Mouse (Mus musculus): ENCODE results near the gene Unc13c. TPM values are rescaled to one million over a fixed set of nuclear protein-coding genes. Genes with fewer than 3 reads are reported as not detected.

Gene Unc13c
- polyA plus RNA-seq, 1 experiment from 2014 or later = 0.24 TPM

GRCm38 (mm10) chr9:73697103-73697502, 271.7 kb downstream of the Unc13c start:
- H3K9me3 ChIP-seq (ENCODE audit: control insufficient read depth, low read length) = no peaks in the 10 kb centered on the region
- ATAC-seq (replicated peaks; ENCODE audit: low FRiP score, low TSS enrichment, low read depth) (no peak), DNase-seq (ENCODE audit: low spot score) (no peak)
- H3K4me1 ChIP-seq (replicated peaks; ENCODE audit: control insufficient read depth, insufficient read depth, low read length) = no peaks in the 10 kb centered on the region
- H3K27ac ChIP-seq (ENCODE audit: low read depth) = no peak overlapping the region
- no peaks in the 10 kb centered on the region for H3K27me3 ChIP-seq (replicated peaks; ENCODE audit: control insufficient read depth, insufficient read depth, low read length)
- no peak overlapping the region for H3K4me2 ChIP-seq (ENCODE audit: low read length)
- no peak overlapping the region for H3K4me3 ChIP-seq (ENCODE audit: low read depth, low read length)
- no peaks in the 10 kb centered on the region for H3K36me3 ChIP-seq (ENCODE audit: control insufficient read depth, insufficient read depth, low read length)
- no peak overlapping the region for H3K9ac ChIP-seq (ENCODE audit: low read length)
- 61% methylated on average over 2 of the region's 2 CpGs for WGBS

DNA sequence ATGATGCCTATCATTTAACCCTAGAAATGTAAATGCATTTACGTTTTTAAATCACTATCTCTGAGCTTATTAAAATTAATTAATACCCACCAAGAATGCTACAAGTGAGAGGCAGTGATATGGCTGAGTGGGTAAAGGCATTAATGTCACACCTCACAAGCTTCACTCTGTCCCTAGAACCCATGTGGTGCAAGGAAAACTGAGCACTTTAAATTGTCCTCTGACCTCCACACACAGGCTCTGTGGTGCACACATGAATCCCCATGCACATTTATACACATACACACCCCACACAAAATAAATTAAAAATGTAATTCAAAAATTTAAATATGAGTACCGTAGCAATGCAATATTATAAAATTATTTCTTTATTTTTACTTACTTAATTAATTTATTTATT, 287.2 kb downstream of the Unc13c start:
- WGBS = 83% methylated on average over 2 of the region's 2 CpGs
- H3K4me1 ChIP-seq (replicated peaks; ENCODE audit: control insufficient read depth, insufficient read depth, low read length) = no peaks in the 10 kb centered on the region
- ATAC-seq (replicated peaks; ENCODE audit: low FRiP score, low TSS enrichment, low read depth) = no peak
- no peaks in the 10 kb centered on the region for H3K27me3 ChIP-seq (replicated peaks; ENCODE audit: control insufficient read depth, insufficient read depth, low read length)
- DNase-seq (ENCODE audit: low spot score) = no peak
- H3K4me3 ChIP-seq (ENCODE audit: low read depth, low read length) = no peak overlapping the region
- H3K9me3 ChIP-seq (ENCODE audit: control insufficient read depth, low read length) = no peaks in the 10 kb centered on the region
- H3K36me3 ChIP-seq (ENCODE audit: control insufficient read depth, insufficient read depth, low read length) = no peaks in the 10 kb centered on the region
- H3K4me2 ChIP-seq (ENCODE audit: low read length) = no peak overlapping the region
- H3K9ac ChIP-seq (ENCODE audit: low read length) = no peak overlapping the region
- H3K27ac ChIP-seq (ENCODE audit: low read depth) = no peak overlapping the region

- ATAC-seq (replicated peaks; ENCODE audit: low FRiP score, low TSS enrichment, low read depth) (no peak), DNase-seq (ENCODE audit: low spot score) (no peak)
- H3K4me1 ChIP-seq (replicated peaks; ENCODE audit: control insufficient read depth, insufficient read depth, low read length) = no peaks in the 10 kb centered on the region
- H3K4me3 ChIP-seq (ENCODE audit: low read depth, low read length) = no peak overlapping the region
- H3K4me2 ChIP-seq (ENCODE audit: low read length) = no peak overlapping the region
- no peak overlapping the region for H3K27ac ChIP-seq (ENCODE audit: low read depth)
- WGBS = 59% methylated on average over 13 of the region's 13 CpGs
- H3K9ac ChIP-seq (ENCODE audit: low read length) = no peak overlapping the region
- H3K9me3 ChIP-seq (ENCODE audit: control insufficient read depth, low read length) = no peaks in the 10 kb centered on the region
- H3K36me3 ChIP-seq (ENCODE audit: control insufficient read depth, insufficient read depth, low read length) = no peaks in the 10 kb centered on the region
- H3K27me3 ChIP-seq (replicated peaks; ENCODE audit: control insufficient read depth, insufficient read depth, low read length) = no peaks in the 10 kb centered on the region
Observed at GRCm38 (mm10) chr9:73680545-73681495, 287.9 kb downstream of the Unc13c start.

GRCm38 (mm10) chr9:73671656-73672212, 297.0 kb downstream of the Unc13c start:
- H3K27ac ChIP-seq (ENCODE audit: low read depth) = no peak overlapping the region
- no peaks in the 10 kb centered on the region for H3K27me3 ChIP-seq (replicated peaks; ENCODE audit: control insufficient read depth, insufficient read depth, low read length)
- no peaks in the 10 kb centered on the region; the same call in 1 of the 2 replicates for H3K4me1 ChIP-seq (replicated peaks; ENCODE audit: control insufficient read depth, insufficient read depth, low read length)
- no peak for ATAC-seq (replicated peaks; ENCODE audit: low FRiP score, low TSS enrichment, low read depth)
- H3K9me3 ChIP-seq (ENCODE audit: control insufficient read depth, low read length) = no peaks in the 10 kb centered on the region
- H3K4me3 ChIP-seq (ENCODE audit: low read depth, low read length) = no peak overlapping the region
- no peak for DNase-seq (ENCODE audit: low spot score)
- H3K36me3 ChIP-seq (ENCODE audit: control insufficient read depth, insufficient read depth, low read length) = no peaks in the 10 kb centered on the region
- WGBS = 57% methylated on average over 6 of the region's 6 CpGs
- no peak overlapping the region for H3K4me2 ChIP-seq (ENCODE audit: low read length)
- no peak overlapping the region for H3K9ac ChIP-seq (ENCODE audit: low read length)

DNA sequence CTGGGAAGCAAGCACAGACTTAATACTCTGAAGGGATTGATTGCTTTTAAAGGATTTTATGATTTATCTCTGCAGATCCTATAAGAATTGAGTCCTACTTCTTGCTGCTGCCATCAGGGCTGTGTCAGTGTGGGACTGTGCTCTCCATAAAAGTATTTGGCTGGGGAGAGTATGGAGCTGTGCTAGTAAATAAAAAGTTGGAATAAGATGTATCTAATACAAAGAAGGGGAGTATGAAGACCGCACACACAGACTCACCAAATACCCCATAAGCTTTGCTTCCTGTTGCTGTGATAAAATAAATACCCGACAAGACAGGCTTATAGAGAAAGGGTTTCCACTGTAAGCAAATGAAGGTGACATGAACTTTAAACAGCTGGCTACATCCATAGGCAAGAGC, 298.7 kb downstream of the Unc13c start:
- WGBS = 44% methylated on average over 2 of the region's 2 CpGs
- Histone ChIP-seq H3K4me1 (replicated peaks; ENCODE audit: control insufficient read depth, insufficient read depth, low read length) (no peaks in the 10 kb centered on the region; the same call in 1 of the 2 replicates), H3K9me3 (ENCODE audit: control insufficient read depth, low read length) (no peaks in the 10 kb centered on the region), H3K4me2 (ENCODE audit: low read length) (no peak overlapping the region), H3K4me3 (ENCODE audit: low read depth, low read length) (no peak overlapping the region), H3K27me3 (replicated peaks; ENCODE audit: control insufficient read depth, insufficient read depth, low read length) (no peaks in the 10 kb centered on the region), H3K27ac (ENCODE audit: low read depth) (no peak overlapping the region), H3K36me3 (ENCODE audit: control insufficient read depth, insufficient read depth, low read length) (no peaks in the 10 kb centered on the region), H3K9ac (ENCODE audit: low read length) (no peak overlapping the region)
- DNase-seq (ENCODE audit: low spot score) = no peak
- ATAC-seq (replicated peaks; ENCODE audit: low FRiP score, low TSS enrichment, low read depth) = no peak

DNA sequence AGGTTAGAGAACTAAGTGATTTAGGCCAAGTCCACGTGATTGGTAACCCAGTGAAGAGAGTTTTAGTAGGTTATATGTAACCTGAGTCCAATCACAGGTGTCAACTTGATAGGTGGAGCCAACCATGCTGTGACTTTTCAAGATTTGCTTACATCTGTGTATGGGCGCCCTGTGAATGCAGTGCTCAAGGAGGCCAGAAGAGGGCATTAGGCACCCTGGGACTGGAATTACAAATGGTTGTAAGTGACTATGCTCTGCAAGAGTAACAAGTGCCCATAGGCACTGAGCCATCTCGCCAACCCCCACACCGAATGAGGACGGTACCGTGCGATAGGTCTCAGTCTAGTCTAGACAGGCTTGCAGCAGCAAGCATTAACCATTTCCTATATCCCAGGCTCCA, 305.9 kb downstream of the Unc13c start:
- 89% methylated on average over 7 of the region's 7 CpGs for WGBS

DNA sequence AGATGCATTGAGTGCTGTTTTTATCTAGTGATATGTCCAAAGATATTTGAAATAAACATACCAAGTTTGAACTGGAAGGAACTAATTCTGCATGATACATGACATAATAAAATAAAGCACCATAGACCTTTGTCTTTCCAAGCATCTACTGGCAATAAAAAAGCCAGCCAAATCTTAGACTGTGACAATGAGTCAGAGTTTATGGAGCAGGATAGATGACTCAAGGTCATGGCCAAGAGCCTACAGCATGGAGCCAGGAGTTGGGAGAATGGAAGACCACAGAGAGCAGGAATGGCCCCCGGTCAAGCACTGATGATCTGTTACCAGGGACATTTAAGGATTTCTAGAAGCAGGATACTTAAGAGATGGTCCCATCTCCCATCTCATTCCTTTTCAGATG, 319.7 kb downstream of the Unc13c start:
- ATAC-seq (replicated peaks; ENCODE audit: low FRiP score, low TSS enrichment, low read depth) (no peak), DNase-seq (ENCODE audit: low spot score) (no peak)
- Histone ChIP-seq H3K4me1 (replicated peaks; ENCODE audit: control insufficient read depth, insufficient read depth, low read length) (no peaks in the 10 kb centered on the region), H3K4me3 (ENCODE audit: low read depth, low read length) (no peak overlapping the region), H3K27me3 (replicated peaks; ENCODE audit: control insufficient read depth, insufficient read depth, low read length) (no peaks in the 10 kb centered on the region), H3K9ac (ENCODE audit: low read length) (no peak overlapping the region), H3K9me3 (ENCODE audit: control insufficient read depth, low read length) (no peaks in the 10 kb centered on the region), H3K4me2 (ENCODE audit: low read length) (no peak overlapping the region), H3K27ac (ENCODE audit: low read depth) (no peak overlapping the region), H3K36me3 (ENCODE audit: control insufficient read depth, insufficient read depth, low read length) (no peaks in the 10 kb centered on the region)
- 94% methylated on average over 1 of the region's 1 CpGs for WGBS

More for the DNA sequence above, 305.9 kb downstream of the Unc13c start:
- H3K9me3 ChIP-seq (ENCODE audit: control insufficient read depth, low read length) = no peaks in the 10 kb centered on the region
- H3K4me2 ChIP-seq (ENCODE audit: low read length) = no peak overlapping the region
- no peak overlapping the region for H3K9ac ChIP-seq (ENCODE audit: low read length)
- H3K4me3 ChIP-seq (ENCODE audit: low read depth, low read length) = no peak overlapping the region
- DNase-seq (ENCODE audit: low spot score) = no peak
- ATAC-seq (replicated peaks; ENCODE audit: low FRiP score, low TSS enrichment, low read depth) = no peak
- H3K36me3 ChIP-seq (ENCODE audit: control insufficient read depth, insufficient read depth, low read length) = no peaks in the 10 kb centered on the region
- H3K27ac ChIP-seq (ENCODE audit: low read depth) = no peak overlapping the region
- no peaks in the 10 kb centered on the region for H3K27me3 ChIP-seq (replicated peaks; ENCODE audit: control insufficient read depth, insufficient read depth, low read length)
- no peaks in the 10 kb centered on the region for H3K4me1 ChIP-seq (replicated peaks; ENCODE audit: control insufficient read depth, insufficient read depth, low read length)

GRCm38 (mm10) chr9:73638119-73638518, 330.6 kb downstream of the Unc13c start:
- DNase-seq (ENCODE audit: low spot score) (no peak), ATAC-seq (replicated peaks; ENCODE audit: low FRiP score, low TSS enrichment, low read depth) (no peak)
- no peaks in the 10 kb centered on the region for H3K4me1 ChIP-seq (replicated peaks; ENCODE audit: control insufficient read depth, insufficient read depth, low read length)
- 86% methylated on average over 1 of the region's 1 CpGs for WGBS
- no peak overlapping the region for H3K9ac ChIP-seq (ENCODE audit: low read length)
- H3K9me3 ChIP-seq (ENCODE audit: control insufficient read depth, low read length) = no peaks in the 10 kb centered on the region
- no peaks in the 10 kb centered on the region for H3K27me3 ChIP-seq (replicated peaks; ENCODE audit: control insufficient read depth, insufficient read depth, low read length)
- no peaks in the 10 kb centered on the region for H3K36me3 ChIP-seq (ENCODE audit: control insufficient read depth, insufficient read depth, low read length)
- no peak overlapping the region for H3K27ac ChIP-seq (ENCODE audit: low read depth)
- H3K4me3 ChIP-seq (ENCODE audit: low read depth, low read length) = no peak overlapping the region
- no peak overlapping the region for H3K4me2 ChIP-seq (ENCODE audit: low read length)
